Mouse (Mus musculus) olfactory bulb, adult 2 months (tissue): ENCODE results near the gene Mycbp.

Experiments used
- CTCF ChIP-seq: fragments of 200-500 bp; IDR thresholded peaks from 2 replicates; pipeline ENCODE4 v1.5.1; 2012; ENCODE audit warnings: low read depth, mild to moderate bottlenecking, low read length, moderate library complexity; ENCODE audit not compliant: insufficient read depth
- POLR2A ChIP-seq: fragments of 200-500 bp; IDR thresholded peaks from 2 replicates; pipeline ENCODE4 v1.6.1; 2012; ENCODE audit warnings: mild to moderate bottlenecking, low read depth, low read length, moderate library complexity; ENCODE audit not compliant: insufficient read depth

DNA sequence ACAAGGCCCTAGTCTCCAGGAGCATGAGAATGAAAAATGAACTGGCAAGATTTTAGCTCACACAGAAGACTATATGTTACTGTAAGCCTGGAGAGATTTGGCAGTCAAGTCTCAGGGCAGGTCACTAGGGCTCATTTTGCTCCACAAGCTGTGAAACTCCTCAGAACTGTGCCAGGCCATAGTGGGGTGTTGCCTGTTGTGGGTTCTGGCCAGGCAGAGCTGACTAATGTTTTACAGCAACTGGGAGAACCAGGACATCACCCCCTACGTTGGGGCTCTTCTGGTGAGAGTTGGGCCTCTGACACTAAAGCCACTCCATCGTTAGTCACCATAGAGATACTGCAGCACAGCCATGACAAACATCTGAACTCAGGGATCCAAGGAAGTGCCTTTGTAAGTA, 44.8 kb upstream of the Mycbp start:
- TF ChIP-seq CTCF (no peak), POLR2A (no peak)
